Mouse (Mus musculus): ENCODE data around the gene Lrrc19. TPM values are rescaled to one million over a fixed set of nuclear protein-coding genes. Genes with fewer than 3 reads are reported as not detected.
A peak's percentile ranks its signal among the peaks of the same experiment; 100 is the strongest.
"Not testable (repeated sequence)": the region's sequence is repeated elsewhere in the genome, so short reads cannot be mapped to it uniquely, and the experiment has no call there.

Gene Lrrc19
- not detected for total RNA-seq (2021)
- long read RNA-seq, partial matches to known transcripts, result 0 of 1 reads
- long read RNA-seq, other reads (novel, unspliced or antisense), result 1 of 1 reads

DNA sequence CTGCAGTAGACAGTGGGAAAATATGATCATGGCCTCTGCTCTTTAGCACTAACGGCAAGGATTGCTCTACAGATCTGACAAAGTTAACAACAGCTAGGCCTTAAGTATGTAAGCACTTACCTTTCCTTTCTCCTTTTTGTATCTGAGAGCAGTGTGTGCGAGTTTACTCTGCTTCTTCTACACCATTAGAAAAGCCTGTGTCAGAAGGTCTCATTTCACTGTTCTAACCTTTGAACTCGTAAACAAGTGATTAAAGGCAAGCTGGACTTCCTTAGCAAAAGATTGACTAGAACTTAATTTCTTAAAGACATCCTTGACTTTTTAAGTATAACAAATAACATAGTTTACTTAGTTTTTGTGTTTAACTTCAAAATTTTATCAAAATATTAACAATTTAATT is at the start of gene Lrrc19:
Gene Lrrc19 (minus strand): TSS at position 225 of the 400 bp plus-strand sequence.
- DNase-seq (ENCODE audit: low spot score in 2 of 2), result no peak

DNA sequence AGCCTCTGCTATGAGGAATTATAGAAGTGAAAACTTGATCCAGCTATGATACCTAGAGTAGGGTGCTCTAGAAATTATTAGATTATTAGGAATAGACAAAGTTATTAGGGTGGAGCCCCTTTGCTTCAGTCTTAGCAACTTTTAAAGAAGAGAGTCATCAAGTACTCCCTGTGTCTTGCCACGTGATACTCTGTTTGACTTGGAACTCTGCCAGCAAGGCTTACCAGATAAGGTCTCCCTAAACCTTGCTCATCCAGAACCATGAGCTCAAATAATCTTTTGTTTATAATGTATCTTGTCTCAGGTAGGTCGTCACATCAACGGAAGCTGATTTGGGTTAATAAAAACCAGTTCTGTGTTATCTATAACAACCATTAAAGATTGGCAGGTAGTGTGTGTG is 46.4 kb upstream of the Lrrc19 start:
- no peak for DNase-seq (ENCODE audit: low spot score in 2 of 2)

DNA sequence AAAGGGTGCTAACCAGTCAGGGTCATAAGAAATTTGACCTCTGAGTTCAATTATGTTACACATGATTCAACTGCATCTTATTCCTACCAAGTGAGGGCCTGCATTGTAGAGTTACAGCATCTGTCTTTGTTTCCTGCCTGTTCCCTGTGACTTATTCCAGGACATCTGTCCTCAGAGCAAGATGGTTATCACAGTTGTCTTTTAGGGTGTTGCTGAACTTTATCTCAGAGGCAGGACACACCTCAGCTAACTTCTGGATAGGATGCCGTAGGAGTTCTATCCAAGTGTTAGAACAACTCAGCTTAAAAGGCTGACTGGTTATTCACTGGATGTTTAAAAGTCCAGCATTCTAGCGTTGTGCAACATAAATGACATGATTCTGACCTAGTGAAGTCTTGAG is 42.2 kb upstream of the Lrrc19 start:
- no peak for DNase-seq (ENCODE audit: low spot score in 2 of 2)

DNA sequence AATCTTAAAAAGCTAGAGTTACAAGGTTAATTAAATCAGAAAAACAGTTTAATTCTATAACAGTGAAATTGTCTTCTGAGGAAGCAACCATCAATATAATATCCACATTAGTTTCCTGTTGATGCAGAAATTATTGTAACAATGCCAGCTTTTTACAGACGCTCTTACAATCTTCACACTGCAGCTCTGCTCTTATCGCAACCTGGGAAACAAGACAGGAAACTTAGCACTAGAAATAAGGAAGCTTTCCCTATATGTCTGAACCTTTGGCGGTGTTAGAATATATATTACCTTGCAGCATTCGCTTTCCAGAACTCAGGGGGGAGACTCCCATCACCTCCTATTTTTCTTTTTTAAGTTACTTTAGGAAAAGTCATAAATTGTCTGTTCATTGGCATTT is 41.1 kb upstream of the Lrrc19 start:
- no peak for DNase-seq (ENCODE audit: low spot score in 2 of 2)

DNA sequence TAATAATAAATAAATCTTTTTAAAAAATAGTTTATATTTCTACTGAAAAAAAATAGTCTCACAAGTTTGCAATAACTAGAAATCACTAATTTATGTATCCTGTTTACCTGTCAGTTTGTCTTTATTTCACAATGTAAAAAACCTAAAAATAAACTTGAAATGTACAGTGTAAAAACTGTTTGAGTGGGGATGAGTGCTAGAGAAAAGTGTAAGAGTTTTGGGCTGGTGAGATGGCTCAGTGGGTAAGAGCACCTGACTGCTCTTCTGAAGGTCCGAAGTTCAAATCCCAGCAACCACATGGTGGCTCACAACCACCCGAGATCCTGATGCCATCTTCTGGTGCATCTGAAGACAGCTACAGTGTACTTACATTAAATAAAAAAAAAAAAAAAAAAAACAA is 39.9 kb upstream of the Lrrc19 start:
- not testable (repeated sequence) for DNase-seq (ENCODE audit: low spot score in 2 of 2)

DNA sequence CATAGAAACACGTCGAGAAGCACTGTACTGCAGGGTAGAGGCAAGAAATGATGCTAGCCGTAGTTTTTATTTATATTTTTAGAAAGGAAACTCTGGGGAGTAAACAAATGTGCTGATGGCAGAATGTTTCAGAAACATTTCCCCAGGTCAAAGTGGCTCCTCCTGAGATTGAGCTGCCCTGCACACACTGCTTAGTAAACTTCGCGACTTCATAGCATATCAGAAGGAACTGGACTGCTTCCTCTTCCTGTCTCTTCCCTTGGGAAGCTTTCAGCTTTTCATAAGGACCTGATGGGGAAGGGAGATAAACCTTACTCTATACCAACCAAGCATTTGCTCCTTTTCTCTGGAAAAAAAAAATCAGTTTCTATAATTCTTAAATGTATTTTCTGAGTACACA is 33.4 kb upstream of the Lrrc19 start:
- DNase-seq (ENCODE audit: low spot score in 2 of 2), result no peak

DNA sequence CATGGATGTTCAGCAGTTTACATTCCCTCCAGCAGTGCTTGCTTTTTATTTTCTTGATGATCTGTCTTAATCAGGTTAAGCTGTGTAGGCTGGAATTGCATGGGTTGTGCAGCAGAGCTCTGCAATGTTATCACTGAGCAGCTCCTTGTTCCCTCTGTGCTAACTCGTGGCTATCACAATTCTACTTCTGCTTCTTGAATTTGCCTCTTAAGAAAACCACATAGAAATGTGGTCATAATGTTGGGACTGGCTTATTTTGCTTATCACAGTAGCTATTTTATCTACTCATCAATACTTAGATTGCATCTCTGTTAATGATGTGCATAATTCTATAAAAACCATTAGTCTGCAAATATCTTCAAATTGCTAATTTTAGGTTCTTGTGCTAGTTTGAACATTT is 32.1 kb upstream of the Lrrc19 start:
- DNase-seq (ENCODE audit: low spot score in 2 of 2), result no peak

DNA sequence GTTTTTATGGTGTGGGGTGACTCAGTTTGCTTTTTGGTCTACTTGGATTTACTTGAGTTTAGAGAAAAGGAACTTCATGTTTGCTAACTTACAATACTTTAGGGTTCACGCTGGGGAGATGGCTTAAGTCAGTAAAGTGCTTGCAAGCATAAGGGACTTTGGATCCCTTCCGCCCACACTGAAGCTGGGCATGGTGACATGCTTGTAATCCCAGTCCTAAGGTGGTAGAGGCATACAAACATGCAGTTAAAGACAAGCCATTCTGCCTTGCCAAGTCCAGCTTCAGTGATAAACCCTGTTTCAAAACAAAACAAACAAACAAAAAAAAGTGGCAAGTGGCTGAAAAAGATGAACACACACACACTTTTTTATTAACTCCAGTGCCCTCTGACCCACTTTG is 31.2 kb upstream of the Lrrc19 start:
- DNase-seq (ENCODE audit: low spot score in 2 of 2), result no peak

DNA sequence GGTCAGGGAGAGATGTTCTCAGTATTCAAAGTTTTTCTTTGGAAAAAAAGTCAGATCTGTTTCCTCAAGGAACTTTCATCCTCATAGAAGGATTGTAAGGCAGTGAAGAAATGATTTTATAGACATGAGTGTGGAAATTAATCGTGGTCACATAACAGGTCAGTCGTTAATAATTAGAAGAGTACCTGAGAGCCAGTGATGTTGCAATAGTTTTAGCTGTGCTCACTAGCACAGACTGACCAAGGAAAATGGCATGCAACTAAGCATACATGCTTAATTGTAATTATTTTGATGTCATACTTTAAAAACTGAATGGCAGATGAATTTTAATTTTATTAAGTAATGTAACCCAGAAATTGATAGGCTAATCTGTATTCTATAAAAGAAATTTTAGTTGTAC is 30.7 kb upstream of the Lrrc19 start:
- DNase-seq (ENCODE audit: low spot score in 2 of 2), result no peak

DNA sequence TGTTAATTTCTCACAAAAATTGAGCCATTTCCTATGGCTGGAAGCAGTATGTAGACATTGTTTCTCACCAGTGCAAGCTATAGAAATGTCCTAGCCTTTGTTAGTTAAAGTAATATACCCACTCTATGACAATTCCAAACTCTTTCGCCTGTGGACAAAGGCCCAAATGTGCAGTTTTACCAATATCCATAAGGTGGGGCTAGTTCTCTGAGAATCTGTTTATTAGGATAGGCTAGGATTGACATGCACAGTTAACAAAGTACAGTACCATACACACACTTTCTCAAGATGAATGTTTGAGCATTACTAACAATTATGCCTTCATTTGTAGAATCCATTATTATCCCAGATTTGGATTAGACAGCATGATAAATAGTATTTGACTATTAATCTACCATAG is 19.8 kb upstream of the Lrrc19 start:
- DNase-seq (ENCODE audit: low spot score in 2 of 2), result peak; percentile 8 to 17

DNA sequence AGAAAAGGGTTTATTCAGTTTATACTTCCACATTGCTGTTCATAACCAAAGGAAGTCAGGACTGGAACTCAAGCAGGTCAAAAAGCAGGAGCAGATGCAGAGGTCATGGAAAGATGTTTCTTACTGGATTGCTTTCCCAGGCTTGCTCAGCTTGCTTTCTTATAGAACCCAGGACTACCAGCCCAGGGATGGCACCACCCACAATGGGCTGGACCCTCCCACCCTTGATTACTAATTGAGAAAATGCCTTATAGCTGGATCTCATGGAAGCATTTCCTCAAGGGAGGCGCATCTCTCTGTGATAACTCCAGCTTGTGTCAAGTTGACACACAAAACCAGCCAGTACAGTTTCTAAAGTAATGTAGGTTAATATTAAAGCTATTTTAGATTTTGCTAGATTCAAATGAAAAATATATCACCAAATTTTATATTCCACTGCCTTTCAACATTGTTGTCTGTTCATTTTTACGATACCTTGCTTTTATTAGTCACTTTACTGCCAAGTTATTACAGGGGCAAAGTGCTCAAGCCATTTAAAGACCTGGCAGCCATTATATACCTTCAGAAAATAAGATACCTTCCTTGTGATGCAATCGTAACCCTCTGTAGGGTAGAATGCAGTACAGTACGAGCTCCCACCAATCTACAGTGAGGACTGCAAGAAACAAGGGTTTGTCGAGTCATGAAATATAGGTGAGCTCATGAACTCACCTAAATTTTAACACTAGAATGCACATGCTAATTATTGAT is 657 bp upstream of the Lrrc19 start:
- not testable (repeated sequence) for DNase-seq (ENCODE audit: low spot score in 2 of 2)

DNA sequence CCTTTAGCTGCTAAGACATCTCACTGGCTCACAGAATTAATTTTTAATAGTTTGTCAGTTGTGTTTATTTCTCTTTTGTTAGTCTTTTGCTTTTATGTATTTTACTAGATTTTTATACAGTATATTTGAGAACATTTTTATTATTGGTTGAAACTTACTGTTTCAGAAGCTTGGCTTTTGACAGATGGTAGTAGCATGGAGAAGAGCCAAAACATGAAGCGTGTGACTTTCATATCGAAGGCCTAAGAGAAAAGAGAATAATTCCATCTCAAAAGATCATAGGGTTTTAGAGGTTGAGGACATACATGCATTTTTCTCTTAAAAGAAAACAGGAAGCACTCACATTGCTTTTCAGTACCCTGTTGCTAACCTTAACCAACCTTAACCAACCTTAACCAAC is 6.8 kb downstream of the Lrrc19 start:
- DNase-seq (ENCODE audit: low spot score in 2 of 2), result no peak

DNA sequence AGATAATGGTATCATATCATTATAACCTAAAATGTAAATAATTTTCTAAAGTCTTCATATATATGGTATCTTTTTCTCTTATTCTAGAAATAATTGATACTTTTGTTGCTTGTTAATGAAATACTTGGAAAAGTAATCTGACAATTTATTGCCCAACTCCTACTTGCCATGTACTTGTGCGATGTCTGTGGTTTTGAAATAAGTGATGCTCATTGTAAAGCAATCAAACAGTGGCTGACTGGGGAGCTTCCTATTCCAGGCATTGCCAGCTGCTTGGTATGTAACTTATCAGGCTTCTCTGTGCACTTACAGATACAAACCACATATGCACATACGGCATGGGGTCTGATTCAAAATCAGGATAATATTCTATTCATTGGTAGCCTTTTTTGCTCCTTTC is 29.9 kb downstream of the Lrrc19 start:
- no peak for DNase-seq (ENCODE audit: low spot score in 2 of 2)

DNA sequence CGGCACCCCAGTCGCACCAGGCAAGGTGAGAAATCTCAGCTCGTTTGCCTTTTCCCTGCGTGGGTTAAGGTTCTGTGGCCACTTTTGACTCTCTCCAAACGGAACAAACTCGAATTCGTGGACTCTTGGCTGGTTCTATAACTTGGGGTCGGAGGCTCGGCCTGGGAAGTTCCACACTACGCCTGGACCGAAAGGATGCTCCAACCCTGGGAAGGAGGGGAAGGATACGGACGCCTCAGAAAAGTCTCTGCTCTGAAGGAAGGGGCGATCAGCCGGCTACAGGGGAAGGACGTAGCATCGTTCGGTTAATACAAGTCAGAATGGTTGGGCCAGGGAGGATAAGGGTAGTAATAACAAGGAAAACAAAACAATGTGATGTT is 35.3 kb downstream of the Lrrc19 start:
- no peak for DNase-seq (ENCODE audit: low spot score in 2 of 2)

DNA sequence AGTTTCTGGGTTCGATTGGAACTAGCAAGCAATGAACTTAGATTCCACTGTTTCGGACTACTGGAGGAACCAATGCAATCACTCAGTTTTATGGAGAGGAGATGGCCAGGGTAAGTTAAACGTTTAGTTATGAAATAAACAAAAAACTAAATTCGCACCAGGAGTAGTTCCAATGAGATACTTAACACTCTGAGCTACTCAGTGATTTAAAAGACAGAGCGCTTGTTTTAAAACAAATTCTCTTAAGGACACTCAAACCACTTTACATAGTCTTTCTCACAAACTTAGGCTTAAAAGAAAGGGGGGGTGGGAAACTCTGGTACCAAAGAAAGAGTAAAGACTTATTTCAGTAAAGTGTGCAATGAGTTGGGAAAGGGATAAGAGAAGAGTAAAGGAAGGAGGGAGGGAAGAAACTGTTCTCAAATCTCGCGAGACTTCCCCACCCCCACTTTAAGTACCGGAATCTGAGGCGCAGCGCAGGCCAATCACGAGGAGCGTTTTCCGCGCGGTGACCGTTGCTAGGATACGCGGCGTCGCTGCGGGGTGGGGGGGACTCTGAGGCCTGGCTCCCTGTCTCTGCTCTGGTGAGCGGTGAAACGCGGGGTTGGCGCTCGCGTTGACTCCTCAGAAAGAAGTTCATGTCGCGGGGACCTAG is 35.8 kb downstream of the Lrrc19 start, which contains the start of gene Ift74:
Gene Ift74 (plus strand): TSS at position 520 of the 655 bp plus-strand sequence.
- peak; percentile 92 to 95 for DNase-seq (ENCODE audit: low spot score in 2 of 2)

DNA sequence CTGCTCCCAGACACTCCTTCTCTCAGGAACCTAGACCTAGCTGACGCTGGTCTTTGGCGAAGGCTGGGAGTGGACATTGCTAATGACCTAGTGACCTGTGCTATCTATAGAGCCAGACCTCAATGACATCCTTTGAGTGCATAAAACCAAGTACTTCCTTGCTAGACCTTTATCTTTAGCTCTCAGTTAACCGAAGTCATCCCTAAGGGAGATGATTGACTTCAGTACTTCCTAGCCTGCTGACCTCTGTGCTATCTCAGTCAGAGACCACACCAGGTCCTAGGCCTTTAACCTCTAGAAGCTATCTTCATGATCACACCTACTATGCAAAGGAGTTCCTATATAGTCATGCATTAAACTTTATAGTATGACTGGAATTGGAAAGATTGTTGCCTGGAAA is 39.6 kb downstream of the Lrrc19 start:
- no peak for DNase-seq (ENCODE audit: low spot score in 2 of 2)

DNA sequence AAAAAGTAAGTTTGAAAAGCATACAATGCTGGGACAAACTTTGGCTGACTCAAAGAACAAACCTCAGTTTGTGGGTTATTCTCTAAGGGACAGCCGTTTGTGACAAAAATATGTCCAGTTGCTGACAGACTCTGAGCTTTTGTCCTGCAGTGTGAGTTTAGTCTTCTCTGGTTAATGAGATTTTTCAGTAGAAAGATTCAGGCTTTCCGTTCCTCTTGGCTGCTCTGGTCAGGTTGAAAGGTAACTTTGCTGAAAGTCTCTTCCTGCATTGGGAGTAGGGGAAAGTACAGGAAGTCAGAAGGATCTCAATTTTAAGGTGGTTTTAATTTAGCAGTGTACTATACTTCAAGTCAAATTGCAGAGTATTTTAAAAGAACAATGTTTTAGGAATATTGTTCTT is 44.4 kb downstream of the Lrrc19 start:
- DNase-seq (ENCODE audit: low spot score in 2 of 2), result no peak

DNA sequence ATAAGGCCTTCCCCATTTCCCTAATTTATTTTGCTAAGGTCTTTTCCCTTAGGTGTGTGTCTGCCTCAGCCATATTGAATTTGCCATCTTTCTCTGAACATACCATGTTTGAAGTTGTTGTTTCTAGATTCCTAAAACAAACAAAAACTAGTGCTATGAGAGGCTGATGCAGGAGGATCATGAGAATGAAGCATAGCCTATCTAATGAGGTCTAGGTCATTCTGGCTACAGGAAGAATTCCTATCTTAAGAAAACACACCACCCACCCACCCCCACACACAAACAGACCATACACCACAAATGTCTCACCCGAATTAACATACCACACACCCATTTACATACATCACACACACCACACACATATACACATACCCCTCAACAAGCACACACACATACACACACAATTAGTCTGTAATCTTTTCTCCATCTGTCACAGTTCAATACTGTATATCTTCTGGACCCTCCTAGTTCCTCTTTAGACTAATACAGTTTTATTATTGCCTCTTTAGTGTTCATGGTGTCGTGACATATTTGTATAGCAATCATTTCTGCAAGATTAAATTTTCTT is 45.4 kb downstream of the Lrrc19 start:
- DNase-seq (ENCODE audit: low spot score in 2 of 2), result no peak

DNA sequence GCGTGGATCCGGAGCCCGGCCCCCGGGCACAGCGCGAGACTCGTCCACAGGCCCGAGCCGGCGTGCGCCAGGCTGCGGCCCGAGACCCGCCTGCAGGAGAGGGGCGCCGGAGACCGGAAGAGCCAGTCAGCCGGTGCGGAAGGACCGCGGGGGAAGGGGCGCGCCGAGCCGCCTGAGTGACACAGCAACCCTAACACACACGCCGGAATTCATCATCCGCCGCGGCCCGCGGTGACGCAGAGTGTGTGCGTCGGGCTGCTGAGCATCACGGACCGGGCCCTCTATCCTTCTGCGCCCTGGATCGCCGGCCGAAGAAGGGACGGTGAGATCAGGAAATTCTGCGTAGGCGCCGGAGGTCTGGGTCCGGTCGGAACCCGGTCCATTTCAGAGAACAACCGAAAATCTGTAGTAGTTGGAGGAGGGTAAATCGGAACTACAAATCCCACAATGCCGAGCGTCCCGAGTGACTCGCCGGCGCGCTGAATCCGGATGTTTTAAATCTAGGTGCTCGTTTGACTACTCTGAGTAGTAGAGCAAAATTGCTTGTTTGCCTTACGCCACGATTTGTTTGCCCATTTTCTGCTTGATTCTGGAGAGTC is 46.8 kb downstream of the Lrrc19 start, which contains the start of gene Plaa:
Gene Plaa (minus strand): TSS at position 214 of the 599 bp plus-strand sequence.
- peak; percentile 92 to 93 for DNase-seq (ENCODE audit: low spot score in 2 of 2)

DNA sequence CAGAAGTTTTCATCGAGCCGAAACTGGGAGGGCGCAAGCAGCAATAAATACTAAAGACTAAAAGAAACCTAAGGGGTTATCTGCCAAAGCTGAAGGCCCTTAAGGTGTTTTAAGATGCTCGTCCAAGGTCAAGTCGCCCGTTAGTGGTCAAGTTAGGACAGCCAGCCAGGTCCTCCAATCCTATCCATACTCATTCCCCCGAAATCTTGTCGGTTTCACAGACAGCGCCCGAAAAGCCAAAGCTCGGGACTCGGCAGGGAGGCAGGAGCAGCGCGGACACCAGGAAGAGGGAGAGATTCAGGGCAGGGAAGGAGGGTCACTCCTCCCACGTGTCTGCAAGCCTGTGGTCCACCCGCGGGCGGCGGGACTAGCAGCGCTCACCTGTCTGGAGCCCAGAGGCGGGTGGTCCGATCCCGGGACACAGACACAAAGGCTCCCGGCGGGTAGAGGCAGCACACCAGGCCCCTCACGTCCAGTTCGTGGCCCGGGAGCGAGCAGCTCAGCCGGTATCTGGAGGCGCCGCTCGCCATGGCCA is 47.4 kb downstream of the Lrrc19 start:
- no peak for DNase-seq (ENCODE audit: low spot score in 2 of 2)

DNA sequence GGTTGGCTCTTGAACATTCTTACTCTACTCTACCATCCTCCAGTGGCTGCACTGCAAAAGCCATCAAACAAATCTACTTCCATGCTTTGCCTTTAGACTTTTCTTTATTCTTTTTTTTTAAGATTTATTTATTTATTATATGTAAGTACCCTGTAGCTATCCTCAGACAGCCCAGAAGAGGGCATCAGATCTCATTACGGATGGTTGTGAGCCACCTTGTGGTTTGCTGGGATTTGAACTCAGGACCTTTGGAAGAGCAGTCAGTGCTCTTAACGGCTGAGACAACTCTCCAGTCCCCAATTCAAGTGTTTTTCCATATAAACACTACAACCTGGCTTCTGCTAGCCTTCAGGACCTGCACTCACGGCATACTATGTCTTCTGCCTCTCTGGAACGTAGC is 48.5 kb downstream of the Lrrc19 start:
- no peak for DNase-seq (ENCODE audit: low spot score in 2 of 2)

DNA sequence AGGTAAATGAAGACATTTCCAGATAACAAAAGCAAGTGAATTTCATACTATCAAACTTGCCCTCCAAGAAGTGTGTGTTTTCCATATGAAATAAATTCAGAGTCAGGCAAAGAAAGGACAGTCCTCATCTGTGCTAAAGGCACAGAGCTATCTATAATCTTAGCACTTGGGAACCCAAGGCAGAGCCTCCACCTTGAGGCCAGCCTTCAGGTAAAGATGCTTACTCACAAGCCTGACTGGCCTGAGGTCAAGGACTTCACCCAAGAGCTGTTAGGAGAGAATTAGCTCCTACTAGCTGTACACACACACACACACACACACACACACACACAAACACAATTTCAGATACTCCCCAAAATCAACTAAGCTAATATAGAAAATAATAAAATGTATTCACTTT is 57.2 kb downstream of the Lrrc19 start:
- DNase-seq (ENCODE audit: low spot score in 2 of 2), result no peak

All from layer of hippocampus, postnatal 10 days (tissue).